ENCODE assay signal across 8 mouse cellular contexts in the genomic region with DNA sequence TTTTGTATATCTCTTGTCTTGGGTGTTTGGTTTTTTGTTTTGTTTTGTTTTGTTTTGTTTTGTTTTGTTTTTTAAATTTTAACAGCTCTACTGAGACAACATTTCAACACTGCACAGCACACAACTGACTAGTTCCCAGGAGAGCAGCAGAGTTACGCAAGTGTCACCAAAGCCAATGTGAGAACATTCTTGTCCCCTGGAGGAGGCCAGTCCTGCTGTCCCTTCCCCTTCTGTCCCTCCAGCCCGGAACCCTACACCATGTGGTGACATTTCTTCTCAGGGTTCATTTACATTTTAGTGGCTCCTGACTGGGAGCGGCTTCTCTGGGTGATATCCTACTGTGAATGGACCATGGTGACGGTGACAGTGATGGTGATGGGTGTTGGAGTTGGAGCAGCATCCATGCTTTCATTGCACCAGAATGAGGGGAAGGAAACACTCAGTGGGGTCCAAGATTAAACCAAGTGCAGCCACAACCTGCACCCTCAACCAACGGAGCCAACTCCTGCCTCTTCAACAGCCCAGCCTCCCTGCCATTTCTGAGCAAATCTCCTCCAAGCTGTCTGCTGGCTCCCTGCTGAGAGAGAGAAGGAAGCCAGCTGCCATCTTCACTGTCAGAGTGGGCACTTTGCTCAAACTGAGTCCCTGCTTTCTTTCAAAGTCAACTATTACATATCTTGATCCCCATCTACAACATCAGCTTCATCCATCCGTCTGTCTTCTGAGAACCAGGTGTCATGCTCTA. TPM values are rescaled to one million over a fixed set of nuclear protein-coding genes. Genes with fewer than 3 reads are reported as not detected.
DNase-seq lines count a peak whose midpoint lies in the region; ATAC-seq and TF ChIP-seq lines count a peak whose summit lies in the region.
"Had no signal": no experiment of that assay in that cellular context is flagged by ENCODE, and none has a peak within 500 bp of the region (broad histone marks: within the 10 kb centered on the region; RNA-seq: fewer than 3 reads in every experiment).

No protein-coding gene starts in this region.

- peak overlapping the region; percentile 75 for H3K27ac ChIP-seq in layer of hippocampus, adult 2 months
- H3K27ac ChIP-seq in embryonic facial prominence, embryonic 15.5 days (replicated peaks), result peak overlapping the region; percentile 80
- H3K27ac ChIP-seq in hindbrain, embryonic 13.5 days, result peak overlapping the region; percentile 66; the same call in 1 of the 2 replicates
- H3K27ac ChIP-seq in midbrain, postnatal 0 days (ENCODE audit: low read depth, low read length), result 0 out of 2 replicates have a peak overlapping the region, but pooled peaks have one; percentile 12
- no peak overlapping the region for H3K27ac ChIP-seq in forebrain, embryonic 10.5 days

- no peak overlapping the region for H3K9ac ChIP-seq in embryonic facial prominence, embryonic 15.5 days
- no peak overlapping the region for H3K9ac ChIP-seq in hindbrain, embryonic 13.5 days
- H3K9ac ChIP-seq in midbrain, postnatal 0 days (replicated peaks; ENCODE audit: low read length, poor library complexity, severe bottlenecking), result no peak overlapping the region

- H3K36me3 ChIP-seq in embryonic facial prominence, embryonic 15.5 days, result no peaks in the 10 kb centered on the region
- H3K36me3 ChIP-seq in hindbrain, embryonic 13.5 days, result no peaks in the 10 kb centered on the region
- H3K36me3 ChIP-seq in midbrain, postnatal 0 days (ENCODE audit: insufficient read depth, low read length), result no peaks in the 10 kb centered on the region
- no peaks in the 10 kb centered on the region for H3K36me3 ChIP-seq in forebrain, embryonic 10.5 days (replicated peaks)

- 51% methylated on average over 6 of the region's 6 CpGs for WGBS in embryonic facial prominence, embryonic 15.5 days
- WGBS in hindbrain, embryonic 13.5 days, result 43% methylated on average over 6 of the region's 6 CpGs
- WGBS in midbrain, postnatal 0 days, result 56% methylated on average over 6 of the region's 6 CpGs
- 52% methylated on average over 6 of the region's 6 CpGs for WGBS in forebrain, embryonic 10.5 days

- no peak for ATAC-seq in embryonic facial prominence, embryonic 15.5 days (ENCODE audit: insufficient number of reproducible peaks, low FRiP score, low TSS enrichment, low read depth)
- no peak for ATAC-seq in hindbrain, embryonic 13.5 days (ENCODE audit: low FRiP score)
- no peak for ATAC-seq in midbrain, postnatal 0 days (ENCODE audit: low FRiP score)
- ATAC-seq: activated CD4-positive, CD25-positive, alpha-beta regulatory T cell, adult 4 months had no signal

- no peak overlapping the region for H3K4me3 ChIP-seq in layer of hippocampus, adult 2 months
- no peak overlapping the region for H3K4me3 ChIP-seq in embryonic facial prominence, embryonic 15.5 days (replicated peaks)
- H3K4me3 ChIP-seq in hindbrain, embryonic 13.5 days, result no peak overlapping the region
- no peak overlapping the region for H3K4me3 ChIP-seq in midbrain, postnatal 0 days (ENCODE audit: low read depth, low read length)
- H3K4me3 ChIP-seq in forebrain, embryonic 10.5 days, result no peak overlapping the region

- H3K9me3 ChIP-seq in embryonic facial prominence, embryonic 15.5 days (replicated peaks), result no peaks in the 10 kb centered on the region
- no peaks in the 10 kb centered on the region for H3K9me3 ChIP-seq in hindbrain, embryonic 13.5 days
- no peaks in the 10 kb centered on the region for H3K9me3 ChIP-seq in midbrain, postnatal 0 days (ENCODE audit: low read length)
- H3K9me3 ChIP-seq in forebrain, embryonic 10.5 days, result no peaks in the 10 kb centered on the region

- peaks cover 62% of the 10 kb centered on the region for H3K4me1 ChIP-seq in embryonic facial prominence, embryonic 15.5 days
- H3K4me1 ChIP-seq in hindbrain, embryonic 13.5 days (replicated peaks), result peaks cover 76% of the 10 kb centered on the region
- peaks cover 30% of the 10 kb centered on the region for H3K4me1 ChIP-seq in midbrain, postnatal 0 days (ENCODE audit: insufficient read depth, low read length)
- H3K4me1 ChIP-seq in forebrain, embryonic 10.5 days, result peaks cover 51% of the 10 kb centered on the region

- no peak for DNase-seq in layer of hippocampus, adult 2 months (ENCODE audit: low spot score in 2 of 2)
- DNase-seq in layer of hippocampus, postnatal 25 days (ENCODE audit: extremely low spot score in 1 of 2, low spot score in 1 of 2), result no peak
- DNase-seq in midbrain, postnatal 0 days (ENCODE audit: low spot score), result no peak
- no peak for DNase-seq in frontal cortex, postnatal 10 days (ENCODE audit: low spot score in 2 of 2)
- no peak for DNase-seq in forebrain, embryonic 10.5 days (ENCODE audit: extremely low spot score, low spot score)

- H3K27me3 ChIP-seq in embryonic facial prominence, embryonic 15.5 days, result no peaks in the 10 kb centered on the region
- no peaks in the 10 kb centered on the region for H3K27me3 ChIP-seq in hindbrain, embryonic 13.5 days
- H3K27me3 ChIP-seq in midbrain, postnatal 0 days (ENCODE audit: insufficient read depth, low read length), result no peaks in the 10 kb centered on the region
- H3K27me3 ChIP-seq in forebrain, embryonic 10.5 days (ENCODE audit: poor library complexity, severe bottlenecking), result no peaks in the 10 kb centered on the region

- no peak overlapping the region for H3K4me2 ChIP-seq in embryonic facial prominence, embryonic 15.5 days (replicated peaks)
- no peak overlapping the region for H3K4me2 ChIP-seq in hindbrain, embryonic 13.5 days
- H3K4me2 ChIP-seq in midbrain, postnatal 0 days (ENCODE audit: low read depth, low read length, poor library complexity, severe bottlenecking), result no peak overlapping the region

- TF ChIP-seq CTCF in layer of hippocampus, adult 2 months (conservative IDR thresholded peaks at IDR 0.05), result no peak
- TF ChIP-seq CTCF in midbrain, postnatal 0 days (IDR thresholded peaks at IDR 0.05), result no peak

RNA-seq across cellular contexts. Expression of a gene that starts 32.3 kb away (rescaled TPM):
- 10 to 100 TPM; 62.8 to 63.4 TPM for total RNA-seq in layer of hippocampus, adult 2 months (2021)
- 10 to 100 TPM; 58.5 to 66.2 TPM for total RNA-seq in layer of hippocampus, postnatal 25 days (2021)
- polyA plus RNA-seq in embryonic facial prominence, embryonic 15.5 days (2015; fragmentation: Nextera tagmentation; extraction: Ambion mirVana), result 36.0 and 37.4 TPM in 2 replicates
- 28.7 and 30.9 TPM in 2 replicates for polyA plus RNA-seq in hindbrain, embryonic 13.5 days (2015; fragmentation: Nextera tagmentation; extraction: Ambion mirVana)
- total RNA-seq in midbrain, postnatal 0 days (2014; rRNA removed), result 43.9 and 52.7 TPM in 2 replicates
- polyA plus RNA-seq in midbrain, postnatal 0 days (2015; fragmentation: Nextera tagmentation; extraction: Ambion mirVana), result 20.5 and 23.5 TPM in 2 replicates
- polyA plus RNA-seq in forebrain, embryonic 10.5 days (2016; fragmentation: Nextera tagmentation; extraction: Ambion mirVana), result 24.8 and 27.2 TPM in 2 replicates
